Mouse (Mus musculus) hematopoietic multipotent progenitor cell, adult 10-12 weeks (in vitro differentiated cells): ENCODE results near the gene Zfp248. TPM values are rescaled to one million over a fixed set of nuclear protein-coding genes. Genes with fewer than 3 reads are reported as not detected.

Source experiments
- polyA plus RNA-seq: library from polyadenylated mRNA; stranded (reverse); fragments of >175 nt; gene quantifications from 2 replicates; pipeline ENCODE4 v1.2.3, GENCODE M21; 2012; ENCODE audit warnings: low replicate concordance

Gene Zfp248
- 0.39 and 1.1 TPM in 2 replicates for polyA plus RNA-seq

DNA sequence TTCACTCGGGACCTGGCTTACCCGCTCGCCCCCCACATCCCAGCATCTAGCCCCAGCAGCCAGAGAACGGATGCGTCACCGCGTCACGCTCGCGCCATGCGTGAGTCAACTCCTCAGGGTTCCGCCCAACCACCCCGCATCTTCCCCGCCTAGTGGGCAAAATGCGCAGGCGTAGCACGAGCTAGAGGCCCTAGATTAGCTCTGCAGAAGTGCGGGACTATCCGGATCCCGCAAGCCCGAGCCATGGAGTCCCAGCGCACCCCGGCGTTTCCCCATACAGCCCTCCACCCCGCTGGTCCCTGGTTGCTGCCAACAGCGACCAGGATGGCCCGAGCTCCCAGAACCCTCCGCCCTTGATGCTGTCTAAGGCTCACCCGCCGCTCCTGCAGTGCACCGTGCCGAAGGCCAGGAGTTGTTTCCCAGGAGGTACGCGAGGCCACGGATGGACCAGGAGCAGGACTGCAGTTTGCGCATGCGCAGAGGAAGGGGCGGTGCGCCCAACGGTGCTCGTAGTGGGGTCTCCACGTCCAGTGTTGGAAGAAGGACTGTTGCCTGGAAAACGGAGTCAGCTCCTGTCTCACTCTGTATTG lies at the start of gene Zfp248:
Zfp248 (minus strand) TSS at position 487 of the 590 bp plus-strand sequence.

DNA sequence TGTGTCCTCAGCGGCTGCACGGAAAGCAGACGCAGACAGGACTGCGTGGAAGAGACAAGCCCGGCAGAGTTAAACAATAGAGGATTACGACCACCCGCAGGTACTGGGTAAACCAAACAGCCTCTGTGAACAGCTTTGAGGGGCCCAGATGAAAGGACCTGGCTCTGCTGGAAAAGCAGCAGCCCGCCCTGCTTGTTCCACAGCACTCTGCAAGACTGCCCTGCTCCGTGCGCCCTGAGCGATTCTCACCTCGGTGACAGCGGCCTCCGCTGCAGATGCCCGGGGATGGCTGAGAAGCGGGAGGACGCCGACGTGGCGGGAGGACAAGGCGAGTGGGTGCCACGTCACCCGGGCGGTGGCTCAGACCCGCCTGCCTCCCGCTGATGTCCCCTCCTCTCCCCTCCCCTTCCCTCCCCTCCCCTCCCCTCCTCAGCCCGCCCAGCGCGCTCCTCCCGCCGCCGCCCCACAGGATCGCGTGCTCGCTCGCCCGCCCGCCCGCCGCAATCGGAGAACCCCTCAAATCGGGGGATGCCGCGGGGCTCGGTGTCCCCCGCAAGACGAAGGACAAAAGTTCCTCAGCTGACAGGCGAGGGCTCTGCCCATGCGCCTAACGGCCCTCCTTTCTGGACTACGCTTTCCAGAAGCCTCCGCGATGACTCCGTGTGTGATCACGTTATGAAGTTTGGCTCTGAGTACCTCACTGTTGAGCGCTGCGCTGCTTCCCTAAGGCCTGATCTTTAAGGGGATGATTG lies 23.8 kb upstream of the Zfp248 start, which contains the start of gene Zfp9:
Zfp9 (minus strand) TSS at position 364 of the 752 bp plus-strand sequence.

DNA sequence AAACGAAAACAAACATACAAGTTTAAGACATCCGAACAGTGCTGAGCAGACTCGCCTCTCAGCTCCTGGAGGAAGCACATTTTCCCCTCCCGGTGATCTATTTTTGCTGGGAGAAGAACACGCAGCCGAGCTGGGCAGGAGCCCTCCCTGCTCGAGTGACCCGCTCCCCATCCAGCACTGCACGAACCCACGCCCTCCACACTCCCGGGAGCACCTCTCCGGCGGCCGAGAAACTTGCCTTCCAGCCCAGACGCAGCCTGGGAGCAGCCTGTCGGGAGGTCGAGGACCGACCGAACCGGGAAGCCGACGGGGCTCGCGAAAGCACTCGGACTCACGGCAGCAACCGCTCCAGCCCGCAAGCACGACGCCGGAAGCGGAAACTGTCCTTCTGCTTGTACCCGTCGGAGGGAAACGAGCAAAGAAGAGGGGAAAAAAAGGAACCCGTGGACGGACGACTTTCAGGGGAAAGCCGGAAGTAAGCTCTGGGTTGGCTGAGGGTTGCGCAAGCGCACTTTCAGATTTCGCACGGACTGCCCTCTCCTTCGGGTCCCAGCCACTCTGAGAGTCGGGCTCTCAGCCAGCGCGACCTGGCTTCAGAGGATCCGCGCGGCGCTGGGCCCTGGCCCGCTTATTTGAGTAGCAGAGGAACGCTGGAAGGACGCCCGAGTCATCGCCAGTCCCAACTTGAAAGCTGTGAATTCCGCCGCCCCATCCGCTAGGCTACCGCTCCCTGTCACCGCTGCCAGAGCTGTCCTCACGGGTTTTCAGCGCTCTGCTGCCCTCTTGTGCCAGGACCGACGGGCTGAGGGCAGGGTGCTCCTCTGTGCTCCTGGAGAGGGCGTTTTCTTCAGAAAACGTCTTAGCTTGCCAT lies 36.0 kb downstream of the Zfp248 start, which contains the start of gene Bms1:
Bms1 (minus strand) TSS at position 425 of the 871 bp plus-strand sequence.

Other genes starting within 250 kb of the Zfp248 start
- 31.7 and 40.3 TPM in 2 replicates for gene Bms1, start 36.1 kb downstream of the Zfp248 start, polyA plus RNA-seq
- gene Zfp9, start 23.8 kb upstream of the Zfp248 start, polyA plus RNA-seq: 0.03 and 0.15 TPM in 2 replicates
- 0.47 and 2.7 TPM in 2 replicates for gene Ankrd26, start 106.7 kb upstream of the Zfp248 start, polyA plus RNA-seq